Mouse (Mus musculus): ENCODE data around the gene Olfr954.

Gene Olfr954

DNA sequence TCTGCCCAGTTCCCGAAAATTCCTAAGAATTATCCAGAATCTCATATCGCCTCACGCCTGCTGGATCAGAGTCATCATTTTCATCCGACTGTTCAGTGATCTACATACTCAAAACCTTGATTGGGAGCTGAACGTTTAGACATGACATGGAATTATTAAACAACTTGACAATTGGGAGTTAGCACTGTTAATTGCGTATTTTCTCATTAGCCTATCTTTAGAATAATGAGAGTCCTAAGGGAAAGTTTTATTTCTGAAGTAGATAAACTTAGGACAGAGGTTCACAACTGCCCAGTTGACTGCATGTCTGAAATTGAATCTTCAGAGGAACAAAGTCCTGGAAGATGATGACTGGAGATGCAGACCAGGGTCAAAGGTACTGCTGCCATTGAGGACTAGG, at the start of gene Olfr954:
Gene Olfr954, plus strand, starts transcription at position 301 of the 400 bp plus-strand sequence.
- DNase-seq (ENCODE audit: low spot score): no peak

DNA sequence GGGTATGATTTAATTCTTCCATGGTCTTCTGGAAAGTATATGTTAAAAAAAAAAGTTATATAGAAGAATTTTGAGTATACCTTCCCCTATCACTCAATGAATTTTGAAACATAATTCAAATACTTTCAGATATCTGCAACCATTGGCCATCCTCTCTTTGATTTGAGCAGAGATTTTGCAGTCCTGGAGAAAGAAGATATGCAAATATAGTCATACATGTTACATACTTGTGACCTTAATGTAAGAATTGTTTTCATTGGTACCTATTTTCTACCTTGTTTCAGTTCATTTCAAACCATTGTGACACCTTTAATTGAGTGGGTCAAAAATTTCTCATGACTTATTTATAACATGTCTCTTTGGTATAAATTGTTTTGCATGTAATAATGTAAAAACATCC, 29.5 kb upstream of the Olfr954 start, which contains the start of gene Olfr952:
Gene Olfr952, minus strand, starts transcription at position 101 of the 400 bp plus-strand sequence.
- DNase-seq (ENCODE audit: low spot score): no peak

DNA sequence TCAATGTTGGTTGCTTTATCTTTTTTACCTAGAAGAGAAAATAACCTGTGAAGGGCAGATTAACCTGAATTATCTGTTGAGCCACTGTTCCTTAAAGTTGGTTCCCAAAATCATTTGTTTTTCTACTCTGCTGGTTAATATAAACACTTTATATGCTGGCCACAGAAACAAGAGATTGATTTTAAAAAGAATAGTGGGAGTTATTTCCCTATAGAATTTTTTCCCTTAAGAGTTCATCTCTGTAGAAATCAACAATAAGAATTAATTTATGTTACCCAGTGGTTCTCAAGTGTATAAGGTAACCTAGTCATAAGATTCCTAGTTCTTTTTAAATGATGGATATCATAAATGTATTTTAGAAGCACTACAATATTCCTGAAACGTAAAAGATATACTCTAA, 15.3 kb downstream of the Olfr954 start, which contains the start of gene Olfr955:
Gene Olfr955, minus strand, starts transcription at position 101 of the 400 bp plus-strand sequence.
- DNase-seq (ENCODE audit: low spot score): no peak

DNA sequence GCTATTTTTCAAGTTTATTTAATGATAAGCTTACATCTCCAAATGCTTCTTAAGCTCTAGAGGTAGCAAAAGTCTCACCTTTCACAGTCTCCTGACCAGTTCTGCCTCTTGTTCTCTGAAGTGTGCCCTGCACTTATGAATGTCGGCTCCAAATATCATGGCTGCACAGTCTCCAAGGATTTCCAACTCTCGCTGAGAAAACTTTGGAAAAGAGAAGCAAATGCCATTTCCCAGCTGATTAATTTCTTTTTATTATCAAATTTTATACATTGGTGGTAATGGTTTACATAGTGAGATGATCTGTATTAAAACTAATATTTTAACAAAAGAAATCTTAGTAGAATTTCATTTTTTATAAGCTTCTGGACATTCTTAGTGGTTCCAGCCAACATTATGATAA, 37.4 kb downstream of the Olfr954 start, which contains the start of gene Olfr44:
Gene Olfr44, minus strand, starts transcription at position 101 of the 400 bp plus-strand sequence.
- DNase-seq (ENCODE audit: low spot score): no peak

DNA sequence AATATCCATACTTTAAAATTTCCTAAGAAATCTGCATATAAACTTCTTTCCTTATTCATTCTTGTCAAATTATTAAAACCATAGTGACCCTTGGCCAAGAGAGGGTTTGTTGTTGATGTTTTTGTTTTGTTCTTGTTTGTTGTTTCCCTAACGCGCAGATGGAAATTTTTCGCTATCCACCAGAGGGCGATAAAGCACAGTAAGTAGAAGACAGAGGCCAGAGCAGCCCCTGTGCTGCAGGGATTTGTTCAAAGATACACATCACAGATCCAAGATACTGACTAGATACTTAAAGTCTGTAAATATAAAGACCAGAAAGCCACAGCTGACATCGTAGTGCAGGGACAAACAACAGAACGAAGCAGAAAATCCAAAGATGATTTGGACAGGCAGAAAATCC, 52.5 kb downstream of the Olfr954 start:
- peak; percentile 6 for DNase-seq (ENCODE audit: low spot score)

DNA sequence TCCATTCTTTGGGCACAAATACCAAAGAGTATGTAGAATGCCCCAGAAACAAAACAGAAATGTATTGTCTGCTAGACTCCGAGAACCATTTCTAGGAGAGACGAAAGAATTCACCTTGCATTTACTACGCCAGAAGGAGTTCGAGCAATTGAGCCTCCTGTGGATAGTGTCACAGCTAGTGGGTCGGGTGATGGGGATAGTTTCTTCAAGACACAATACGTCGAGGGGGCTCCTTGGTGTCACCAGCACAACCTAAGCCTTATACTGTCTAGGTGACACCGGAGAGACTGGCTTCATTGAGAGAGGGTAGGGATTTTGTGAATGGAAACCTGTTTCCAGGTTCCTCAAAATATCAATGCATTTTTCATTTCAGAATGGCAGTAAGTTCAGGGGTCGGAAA, 52.9 kb downstream of the Olfr954 start:
- no peak for DNase-seq (ENCODE audit: low spot score)
